Mouse (Mus musculus): Measurements from ENCODE around the gene Serinc3. TPM values are rescaled to one million over a fixed set of nuclear protein-coding genes. Genes with fewer than 3 reads are reported as not detected.

Serinc3 gene
- total and polyA plus RNA-seq, 2 experiments from 2014 or later = 36.5 to 97.4 TPM

GRCm38 (mm10) chr2:163663930-163664329 lies 19.0 kb upstream of the Serinc3 start:
- no peak for TF ChIP-seq CTCF (IDR thresholded peaks at IDR 0.05; ENCODE audit: low read depth)
- Histone ChIP-seq H3K4me3 (ENCODE audit: low read length) (no peak overlapping the region), H3K9me3 (ENCODE audit: low read length) (no peaks in the 10 kb centered on the region), H3K36me3 (ENCODE audit: insufficient read depth, low read length) (no peaks in the 10 kb centered on the region), H3K9ac (replicated peaks; ENCODE audit: low read length) (no peak overlapping the region), H3K4me2 (ENCODE audit: low read depth, low read length) (no peak overlapping the region), H3K27me3 (ENCODE audit: insufficient read depth, low read length) (no peaks in the 10 kb centered on the region), H3K27ac (no peak overlapping the region), H3K4me1 (ENCODE audit: insufficient read depth, low read length) (peaks cover 6% of the 10 kb centered on the region; the same call in 1 of the 2 replicates)
- DNase-seq (ENCODE audit: low spot score) (no peak), ATAC-seq (no peak)
- 34% methylated on average over 3 of the region's 3 CpGs for WGBS

GRCm38 (mm10) chr2:163662698-163663221 lies 17.8 kb upstream of the Serinc3 start:
- no peak overlapping the region for H3K9ac ChIP-seq (replicated peaks; ENCODE audit: low read length)
- no peak for TF ChIP-seq CTCF (IDR thresholded peaks at IDR 0.05; ENCODE audit: low read depth)
- ATAC-seq (no peak), DNase-seq (ENCODE audit: low spot score) (no peak)
- H3K4me2 ChIP-seq (ENCODE audit: low read depth, low read length) = no peak overlapping the region
- 73% methylated on average over 2 of the region's 2 CpGs for WGBS
- H3K9me3 ChIP-seq (ENCODE audit: low read length) = no peaks in the 10 kb centered on the region
- H3K27ac ChIP-seq = no peak overlapping the region
- no peaks in the 10 kb centered on the region for H3K27me3 ChIP-seq (ENCODE audit: insufficient read depth, low read length)
- no peaks in the 10 kb centered on the region for H3K36me3 ChIP-seq (ENCODE audit: insufficient read depth, low read length)
- H3K4me1 ChIP-seq (ENCODE audit: insufficient read depth, low read length) = peaks cover 8% of the 10 kb centered on the region; the same call in 1 of the 2 replicates
- H3K4me3 ChIP-seq (ENCODE audit: low read length) = no peak overlapping the region

GRCm38 (mm10) chr2:163662076-163662475 lies 17.1 kb upstream of the Serinc3 start:
- 94% methylated on average over 5 of the region's 5 CpGs for WGBS

GRCm38 (mm10) chr2:163661371-163661850 lies 16.5 kb upstream of the Serinc3 start:
- no peaks in the 10 kb centered on the region for H3K36me3 ChIP-seq (ENCODE audit: insufficient read depth, low read length)
- no peak overlapping the region for H3K4me2 ChIP-seq (ENCODE audit: low read depth, low read length)
- H3K27ac ChIP-seq = no peak overlapping the region
- no peaks in the 10 kb centered on the region for H3K9me3 ChIP-seq (ENCODE audit: low read length)
- WGBS = 56% methylated on average over 6 of the region's 6 CpGs
- no peaks in the 10 kb centered on the region for H3K27me3 ChIP-seq (ENCODE audit: insufficient read depth, low read length)
- peaks cover 8% of the 10 kb centered on the region; the same call in 1 of the 2 replicates for H3K4me1 ChIP-seq (ENCODE audit: insufficient read depth, low read length)
- no peak for TF ChIP-seq CTCF (IDR thresholded peaks at IDR 0.05; ENCODE audit: low read depth)
- no peak for ATAC-seq
- no peak overlapping the region for H3K9ac ChIP-seq (replicated peaks; ENCODE audit: low read length)
- H3K4me3 ChIP-seq (ENCODE audit: low read length) = no peak overlapping the region
- no peak for DNase-seq (ENCODE audit: low spot score)

More at GRCm38 (mm10) chr2:163662076-163662475, 17.1 kb upstream of the Serinc3 start:
- TF ChIP-seq CTCF (IDR thresholded peaks at IDR 0.05; ENCODE audit: low read depth) = no peak
- DNase-seq (ENCODE audit: low spot score) = no peak
- no peak overlapping the region for H3K4me2 ChIP-seq (ENCODE audit: low read depth, low read length)
- no peaks in the 10 kb centered on the region for H3K9me3 ChIP-seq (ENCODE audit: low read length)
- H3K27me3 ChIP-seq (ENCODE audit: insufficient read depth, low read length) = no peaks in the 10 kb centered on the region
- peaks cover 8% of the 10 kb centered on the region; the same call in 1 of the 2 replicates for H3K4me1 ChIP-seq (ENCODE audit: insufficient read depth, low read length)
- no peak overlapping the region for H3K27ac ChIP-seq
- H3K9ac ChIP-seq (replicated peaks; ENCODE audit: low read length) = no peak overlapping the region
- H3K4me3 ChIP-seq (ENCODE audit: low read length) = no peak overlapping the region
- no peaks in the 10 kb centered on the region for H3K36me3 ChIP-seq (ENCODE audit: insufficient read depth, low read length)
- no peak for ATAC-seq

GRCm38 (mm10) chr2:163660103-163660701 lies 15.3 kb upstream of the Serinc3 start:
- H3K4me3 ChIP-seq (ENCODE audit: low read length) = no peak overlapping the region
- no peak for TF ChIP-seq CTCF (IDR thresholded peaks at IDR 0.05; ENCODE audit: low read depth)
- peaks cover 8% of the 10 kb centered on the region; the same call in 1 of the 2 replicates for H3K4me1 ChIP-seq (ENCODE audit: insufficient read depth, low read length)
- H3K27me3 ChIP-seq (ENCODE audit: insufficient read depth, low read length) = no peaks in the 10 kb centered on the region
- no peaks in the 10 kb centered on the region for H3K9me3 ChIP-seq (ENCODE audit: low read length)
- no peaks in the 10 kb centered on the region for H3K36me3 ChIP-seq (ENCODE audit: insufficient read depth, low read length)
- DNase-seq (ENCODE audit: low spot score) = no peak
- H3K9ac ChIP-seq (replicated peaks; ENCODE audit: low read length) = no peak overlapping the region; the same call in 1 of the 2 replicates
- H3K27ac ChIP-seq = no peak overlapping the region
- ATAC-seq = no peak
- no peak overlapping the region for H3K4me2 ChIP-seq (ENCODE audit: low read depth, low read length)
- WGBS = 83% methylated on average over 5 of the region's 5 CpGs

GRCm38 (mm10) chr2:163659431-163659830 lies 14.5 kb upstream of the Serinc3 start:
- H3K9me3 ChIP-seq (ENCODE audit: low read length) = no peaks in the 10 kb centered on the region
- DNase-seq (ENCODE audit: low spot score) (no peak), ATAC-seq (no peak)
- TF ChIP-seq CTCF (IDR thresholded peaks at IDR 0.05; ENCODE audit: low read depth) = no peak
- H3K27me3 ChIP-seq (ENCODE audit: insufficient read depth, low read length) = no peaks in the 10 kb centered on the region
- H3K4me2 ChIP-seq (ENCODE audit: low read depth, low read length) = peak overlapping the region; percentile 57
- no peaks in the 10 kb centered on the region for H3K36me3 ChIP-seq (ENCODE audit: insufficient read depth, low read length)
- 81% methylated on average over 12 of the region's 12 CpGs for WGBS
- H3K4me3 ChIP-seq (ENCODE audit: low read length) = peak overlapping the region; percentile 63
- H3K4me1 ChIP-seq (ENCODE audit: insufficient read depth, low read length) = peaks cover 8% of the 10 kb centered on the region; the same call in 1 of the 2 replicates
- H3K9ac ChIP-seq (replicated peaks; ENCODE audit: low read length) = no peak overlapping the region; the same call in 1 of the 2 replicates
- no peak overlapping the region for H3K27ac ChIP-seq

GRCm38 (mm10) chr2:163658941-163659340 lies 14.0 kb upstream of the Serinc3 start:
- H3K9me3 ChIP-seq (ENCODE audit: low read length) = no peaks in the 10 kb centered on the region
- H3K4me2 ChIP-seq (ENCODE audit: low read depth, low read length) = peak overlapping the region; percentile 57
- DNase-seq (ENCODE audit: low spot score) (no peak), ATAC-seq (no peak)
- H3K27me3 ChIP-seq (ENCODE audit: insufficient read depth, low read length) = no peaks in the 10 kb centered on the region
- no peak for TF ChIP-seq CTCF (IDR thresholded peaks at IDR 0.05; ENCODE audit: low read depth)
- H3K4me3 ChIP-seq (ENCODE audit: low read length) = peak overlapping the region; percentile 63
- H3K27ac ChIP-seq = peak overlapping the region; percentile 75
- peaks cover 8% of the 10 kb centered on the region; the same call in 1 of the 2 replicates for H3K4me1 ChIP-seq (ENCODE audit: insufficient read depth, low read length)
- no peaks in the 10 kb centered on the region for H3K36me3 ChIP-seq (ENCODE audit: insufficient read depth, low read length)
- H3K9ac ChIP-seq (replicated peaks; ENCODE audit: low read length) = peak overlapping the region; percentile 58
- 1% methylated on average over 8 of the region's 8 CpGs for WGBS
